Mouse (Mus musculus): ENCODE measurements around the gene Brk1.

DNA sequence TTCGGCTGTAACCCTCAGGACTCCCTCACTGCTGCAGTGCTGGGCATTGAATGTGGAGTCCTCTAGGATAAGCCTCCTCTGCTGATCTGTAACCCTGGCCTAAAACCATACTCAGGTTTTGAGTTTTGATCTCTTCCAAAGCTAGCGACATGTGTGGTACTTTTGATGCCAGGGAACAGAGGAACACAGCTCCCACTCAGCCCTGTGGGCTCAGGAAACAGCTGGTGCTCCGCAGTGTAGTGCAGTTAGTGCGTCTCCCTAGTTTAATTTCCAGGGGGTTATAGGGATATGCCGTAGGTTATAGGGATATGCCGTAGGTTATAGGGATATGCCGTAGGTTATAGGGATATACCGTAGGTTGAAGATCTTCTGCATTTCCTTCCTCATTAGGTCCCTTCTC, 10.4 kb downstream of the Brk1 start:
- no peak for TF ChIP-seq CTCF (conservative IDR thresholded peaks at IDR 0.05; ENCODE audit: low read length)
- TF ChIP-seq POU5F1 (IDR thresholded peaks at IDR 0.05; ENCODE audit: borderline replicate concordance, low read length): no peak
- TF ChIP-seq NANOG (IDR thresholded peaks at IDR 0.05; ENCODE audit: borderline replicate concordance, low read length): no peak
